Mouse (Mus musculus) heart, postnatal 0 days (tissue): ENCODE measurements around the gene Wnk2.

ENCODE experiments used
- CTCF ChIP-seq: IDR thresholded peaks from 2 replicates; pipeline ENCODE4 v1.5.1; 2016; ENCODE audit warnings: antibody characterized with exemption, control low read depth, low read depth
- EP300 ChIP-seq: IDR thresholded peaks from 2 replicates; pipeline ENCODE4 v1.6.1; 2016; ENCODE audit warnings: antibody characterized with exemption, low read depth

GRCm38 (mm10) chr13:49169448-49170207 is 21.8 kb upstream of the Wnk2 start:
- TF ChIP-seq CTCF (peak; percentile 99), EP300 (no peak)
